Mouse (Mus musculus): Measurements from ENCODE around the gene Gcsam. TPM values are rescaled to one million over a fixed set of nuclear protein-coding genes. Genes with fewer than 3 reads are reported as not detected.
A peak's percentile ranks its signal among the peaks of the same experiment; 100 is the strongest.

Gcsam gene
- polyA plus RNA-seq, 1 experiment from 2014 or later: not detected

DNA sequence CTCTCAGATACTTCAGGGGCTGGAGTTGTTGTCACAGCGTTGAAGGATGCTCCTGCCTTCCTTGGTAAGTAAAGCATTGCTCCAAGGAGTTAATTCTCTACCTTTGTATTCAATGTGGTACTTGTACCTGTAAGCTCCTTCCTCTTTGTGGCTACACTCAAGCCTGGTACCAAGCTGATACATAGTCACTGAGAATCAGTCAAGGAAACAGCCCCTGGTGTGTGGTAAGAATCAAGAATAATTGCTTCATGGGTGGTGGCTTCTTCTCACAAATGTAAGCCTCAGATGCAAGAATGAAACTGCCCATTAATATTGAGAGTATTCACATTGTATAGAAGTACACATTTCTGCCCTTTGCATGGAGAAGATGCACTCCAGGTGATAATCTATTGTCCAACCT lies 5.8 kb downstream of the Gcsam start:
- no peaks in the 10 kb centered on the region for H3K4me1 ChIP-seq (ENCODE audit: control insufficient read depth, insufficient read depth, low read length)
- H3K36me3 ChIP-seq (ENCODE audit: control insufficient read depth, insufficient read depth, low read length): no peaks in the 10 kb centered on the region
- H3K4me2 ChIP-seq (ENCODE audit: low read depth, low read length): no peak overlapping the region
- no peak overlapping the region for H3K9ac ChIP-seq (replicated peaks; ENCODE audit: low read depth, low read length)
- ATAC-seq (ENCODE audit: low read depth): no peak
- H3K27me3 ChIP-seq (ENCODE audit: control insufficient read depth, insufficient read depth, low read length): no peaks in the 10 kb centered on the region
- WGBS: 97% methylated on average over 1 of the region's 1 CpGs
- H3K27ac ChIP-seq (ENCODE audit: low read depth, low read length): no peak overlapping the region
- no peaks in the 10 kb centered on the region for H3K9me3 ChIP-seq (ENCODE audit: control insufficient read depth, low read length)
- H3K4me3 ChIP-seq (ENCODE audit: low read depth, low read length): no peak overlapping the region

DNA sequence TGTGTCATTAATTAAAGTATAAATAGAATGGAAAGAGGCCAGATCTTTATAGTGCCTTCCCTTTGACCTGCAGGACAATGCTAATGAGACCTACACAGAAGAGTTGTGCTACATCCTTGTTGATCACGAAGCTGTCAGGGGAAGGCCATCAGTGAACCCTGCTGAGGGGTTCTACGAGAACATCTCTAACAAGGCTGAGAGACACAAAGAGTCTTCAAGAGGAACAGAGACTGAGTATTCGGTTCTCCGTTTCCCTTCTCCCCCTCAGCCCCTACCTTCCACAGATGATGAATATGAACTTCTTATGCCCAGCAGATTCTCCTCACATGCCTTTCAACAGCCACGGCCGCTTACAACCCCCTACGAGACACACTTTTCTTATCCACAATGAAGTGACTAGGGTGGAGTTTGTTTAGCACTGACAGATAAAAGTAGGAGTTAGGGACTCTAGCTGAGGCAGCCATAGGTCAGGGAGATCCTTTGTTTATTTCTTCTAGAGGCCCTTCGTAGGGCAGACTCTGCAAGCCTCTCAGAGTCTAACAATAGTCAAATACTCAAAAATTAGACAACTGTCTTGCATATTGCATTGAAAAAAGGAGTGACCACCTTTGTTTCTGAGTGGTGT lies 9.7 kb downstream of the Gcsam start:
- Histone ChIP-seq H3K4me1 (ENCODE audit: control insufficient read depth, insufficient read depth, low read length) (no peaks in the 10 kb centered on the region), H3K9me3 (ENCODE audit: control insufficient read depth, low read length) (no peaks in the 10 kb centered on the region), H3K4me2 (ENCODE audit: low read depth, low read length) (no peak overlapping the region), H3K36me3 (ENCODE audit: control insufficient read depth, insufficient read depth, low read length) (no peaks in the 10 kb centered on the region), H3K4me3 (ENCODE audit: low read depth, low read length) (no peak overlapping the region), H3K27me3 (ENCODE audit: control insufficient read depth, insufficient read depth, low read length) (no peaks in the 10 kb centered on the region), H3K27ac (ENCODE audit: low read depth, low read length) (no peak overlapping the region), H3K9ac (replicated peaks; ENCODE audit: low read depth, low read length) (no peak overlapping the region)
- ATAC-seq (ENCODE audit: low read depth): no peak
- WGBS: 81% methylated on average over 8 of the region's 8 CpGs

DNA sequence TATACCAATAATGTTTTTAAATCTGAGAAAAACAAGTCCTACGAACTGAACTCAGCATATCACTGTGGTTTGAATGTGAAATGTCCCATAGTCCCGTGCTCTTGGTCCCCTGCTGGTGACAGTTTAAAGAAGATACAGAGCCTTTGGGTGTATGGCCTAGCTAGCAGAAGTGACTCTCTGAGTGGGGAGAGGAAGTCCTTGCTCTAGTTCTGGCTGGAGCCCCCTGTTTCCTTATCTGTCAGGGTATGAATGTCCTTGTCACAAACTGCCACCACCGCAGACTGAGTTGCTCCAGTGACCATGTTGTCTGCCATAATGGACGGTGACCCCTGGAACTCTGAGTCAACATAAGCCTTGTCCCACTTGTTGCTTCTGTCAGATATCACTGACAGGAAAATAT lies 13.1 kb downstream of the Gcsam start:
- H3K9ac ChIP-seq (replicated peaks; ENCODE audit: low read depth, low read length): no peak overlapping the region
- no peak overlapping the region for H3K4me3 ChIP-seq (ENCODE audit: low read depth, low read length)
- WGBS: 89% methylated on average over 4 of the region's 4 CpGs
- H3K36me3 ChIP-seq (ENCODE audit: control insufficient read depth, insufficient read depth, low read length): no peaks in the 10 kb centered on the region
- H3K27me3 ChIP-seq (ENCODE audit: control insufficient read depth, insufficient read depth, low read length): no peaks in the 10 kb centered on the region
- no peak for ATAC-seq (ENCODE audit: low read depth)
- H3K4me2 ChIP-seq (ENCODE audit: low read depth, low read length): no peak overlapping the region
- no peaks in the 10 kb centered on the region for H3K9me3 ChIP-seq (ENCODE audit: control insufficient read depth, low read length)
- no peak overlapping the region for H3K27ac ChIP-seq (ENCODE audit: low read depth, low read length)
- H3K4me1 ChIP-seq (ENCODE audit: control insufficient read depth, insufficient read depth, low read length): no peaks in the 10 kb centered on the region

DNA sequence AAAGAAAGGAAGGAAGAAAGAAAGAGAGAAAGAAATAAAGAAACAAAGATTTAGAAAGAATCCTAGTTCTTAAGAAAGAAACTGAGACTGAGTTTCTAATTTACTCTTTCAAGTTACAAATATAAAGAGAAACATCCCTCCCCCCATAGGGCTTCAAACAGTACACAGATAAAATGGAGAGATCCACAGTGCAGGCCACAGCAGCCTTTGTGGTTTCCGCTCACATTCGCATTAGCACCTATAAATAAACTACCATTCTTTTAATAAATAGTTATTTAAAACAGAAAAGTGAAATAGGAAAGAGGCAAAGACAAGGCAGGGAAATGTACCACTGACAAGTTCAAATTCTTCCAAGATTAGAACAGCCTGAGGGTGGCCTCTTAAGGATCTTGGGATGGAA lies 14.6 kb downstream of the Gcsam start:
- no peaks in the 10 kb centered on the region for H3K4me1 ChIP-seq (ENCODE audit: control insufficient read depth, insufficient read depth, low read length)
- H3K27me3 ChIP-seq (ENCODE audit: control insufficient read depth, insufficient read depth, low read length): no peaks in the 10 kb centered on the region
- H3K4me2 ChIP-seq (ENCODE audit: low read depth, low read length): no peak overlapping the region
- no peak for ATAC-seq (ENCODE audit: low read depth)
- H3K36me3 ChIP-seq (ENCODE audit: control insufficient read depth, insufficient read depth, low read length): no peaks in the 10 kb centered on the region
- no peaks in the 10 kb centered on the region for H3K9me3 ChIP-seq (ENCODE audit: control insufficient read depth, low read length)
- H3K27ac ChIP-seq (ENCODE audit: low read depth, low read length): no peak overlapping the region
- H3K4me3 ChIP-seq (ENCODE audit: low read depth, low read length): no peak overlapping the region
- WGBS: 79% methylated on average over 2 of the region's 2 CpGs
- no peak overlapping the region for H3K9ac ChIP-seq (replicated peaks; ENCODE audit: low read depth, low read length)

DNA sequence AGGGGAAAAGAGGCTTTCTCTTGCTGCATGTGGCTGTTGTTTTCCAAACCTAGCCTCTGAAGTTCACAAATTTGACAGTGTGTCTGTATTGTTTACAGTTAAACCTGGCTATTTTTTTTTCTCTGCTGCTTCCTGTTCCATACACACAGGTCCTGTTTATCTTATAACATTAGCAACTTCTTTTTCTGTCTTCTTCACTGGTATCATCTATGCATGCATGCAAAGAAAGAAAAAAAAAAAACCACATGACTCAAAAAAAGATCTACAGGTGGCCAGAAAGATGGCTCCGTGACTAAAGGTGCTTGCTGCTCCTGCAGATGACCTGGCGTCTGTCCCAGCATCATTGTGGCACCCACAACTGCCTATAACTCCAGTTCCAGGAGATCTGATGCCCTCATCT lies 15.2 kb downstream of the Gcsam start:
- Histone ChIP-seq H3K4me1 (ENCODE audit: control insufficient read depth, insufficient read depth, low read length) (no peaks in the 10 kb centered on the region), H3K9ac (replicated peaks; ENCODE audit: low read depth, low read length) (no peak overlapping the region), H3K27ac (ENCODE audit: low read depth, low read length) (no peak overlapping the region), H3K36me3 (ENCODE audit: control insufficient read depth, insufficient read depth, low read length) (no peaks in the 10 kb centered on the region), H3K4me3 (ENCODE audit: low read depth, low read length) (no peak overlapping the region), H3K27me3 (ENCODE audit: control insufficient read depth, insufficient read depth, low read length) (no peaks in the 10 kb centered on the region), H3K9me3 (ENCODE audit: control insufficient read depth, low read length) (no peaks in the 10 kb centered on the region), H3K4me2 (ENCODE audit: low read depth, low read length) (no peak overlapping the region)
- 83% methylated on average over 2 of the region's 2 CpGs for WGBS
- ATAC-seq (ENCODE audit: low read depth): no peak

DNA sequence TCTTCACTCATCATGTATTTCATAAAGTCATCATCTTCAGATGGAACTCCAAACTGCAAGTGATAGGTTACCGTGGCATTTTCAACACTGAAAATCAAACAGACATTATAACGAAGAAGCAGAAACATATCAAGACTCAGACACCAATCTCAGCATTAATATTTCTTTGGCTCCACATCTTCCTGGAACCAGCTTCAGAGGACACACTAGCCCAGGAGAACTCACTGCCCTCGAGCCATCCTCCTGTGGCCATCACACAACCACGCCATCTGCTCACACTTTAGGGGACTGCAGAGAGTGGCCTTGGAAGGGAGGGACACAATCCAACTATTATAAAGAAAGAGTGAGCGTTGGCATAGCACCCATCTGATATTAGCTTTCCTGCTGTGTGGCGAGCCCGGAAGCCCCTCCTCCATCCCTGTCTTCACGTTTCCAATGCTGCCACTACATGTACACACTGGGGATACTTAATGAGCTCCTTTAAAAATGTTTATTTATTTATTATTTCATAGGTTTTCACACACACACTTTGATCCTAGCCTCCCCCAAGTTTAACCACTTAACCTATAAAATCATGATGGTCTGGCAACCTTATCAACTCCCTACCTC lies 19.4 kb downstream of the Gcsam start:
- 75% methylated on average over 8 of the region's 8 CpGs for WGBS
- no peaks in the 10 kb centered on the region for H3K4me1 ChIP-seq (ENCODE audit: control insufficient read depth, insufficient read depth, low read length)

DNA sequence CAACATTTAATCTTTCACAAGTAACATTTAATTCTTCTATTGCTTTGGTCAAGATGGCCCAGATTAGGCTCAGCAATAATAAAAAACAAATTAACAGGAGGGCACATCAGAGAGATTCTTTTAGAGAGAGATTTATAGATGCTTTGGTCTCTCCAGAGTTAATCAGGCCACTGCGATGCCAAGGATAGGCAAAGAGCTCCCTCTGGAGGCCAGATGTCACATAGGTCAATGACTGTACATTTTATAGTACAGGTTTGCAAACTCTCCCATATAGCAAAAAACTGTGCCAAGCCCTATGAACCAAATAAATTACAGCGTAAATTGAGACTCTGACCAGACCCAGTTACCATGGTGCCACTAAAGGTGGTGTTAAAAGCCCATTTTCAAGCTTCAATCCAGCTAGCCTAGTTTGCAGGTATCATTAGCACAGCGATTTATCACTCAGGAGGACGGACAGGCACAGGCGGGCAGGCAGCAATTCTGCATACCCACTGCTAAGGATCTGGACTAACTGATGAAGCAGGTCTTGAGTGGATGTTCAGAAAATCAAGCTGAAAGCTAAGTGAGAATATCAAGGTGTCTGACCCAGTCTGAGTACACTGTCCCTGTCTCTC lies 20.3 kb downstream of the Gcsam start:
- H3K36me3 ChIP-seq (ENCODE audit: control insufficient read depth, insufficient read depth, low read length): no peaks in the 10 kb centered on the region
- 56% methylated on average over 5 of the region's 5 CpGs for WGBS
- no peaks in the 10 kb centered on the region for H3K9me3 ChIP-seq (ENCODE audit: control insufficient read depth, low read length)
- no peaks in the 10 kb centered on the region for H3K4me1 ChIP-seq (ENCODE audit: control insufficient read depth, insufficient read depth, low read length)
- no peak overlapping the region for H3K27ac ChIP-seq (ENCODE audit: low read depth, low read length)
- no peaks in the 10 kb centered on the region for H3K27me3 ChIP-seq (ENCODE audit: control insufficient read depth, insufficient read depth, low read length)
- peak; percentile 88 for ATAC-seq (ENCODE audit: low read depth)
- H3K4me3 ChIP-seq (ENCODE audit: low read depth, low read length): no peak overlapping the region
- H3K4me2 ChIP-seq (ENCODE audit: low read depth, low read length): no peak overlapping the region
- no peak overlapping the region for H3K9ac ChIP-seq (replicated peaks; ENCODE audit: low read depth, low read length)

More for the DNA sequence above, 19.4 kb downstream of the Gcsam start:
- no peaks in the 10 kb centered on the region for H3K9me3 ChIP-seq (ENCODE audit: control insufficient read depth, low read length)
- no peak overlapping the region for H3K4me3 ChIP-seq (ENCODE audit: low read depth, low read length)
- ATAC-seq (ENCODE audit: low read depth): no peak
- no peaks in the 10 kb centered on the region for H3K27me3 ChIP-seq (ENCODE audit: control insufficient read depth, insufficient read depth, low read length)
- no peak overlapping the region for H3K4me2 ChIP-seq (ENCODE audit: low read depth, low read length)
- no peak overlapping the region for H3K9ac ChIP-seq (replicated peaks; ENCODE audit: low read depth, low read length)
- no peak overlapping the region for H3K27ac ChIP-seq (ENCODE audit: low read depth, low read length)
- no peaks in the 10 kb centered on the region for H3K36me3 ChIP-seq (ENCODE audit: control insufficient read depth, insufficient read depth, low read length)

DNA sequence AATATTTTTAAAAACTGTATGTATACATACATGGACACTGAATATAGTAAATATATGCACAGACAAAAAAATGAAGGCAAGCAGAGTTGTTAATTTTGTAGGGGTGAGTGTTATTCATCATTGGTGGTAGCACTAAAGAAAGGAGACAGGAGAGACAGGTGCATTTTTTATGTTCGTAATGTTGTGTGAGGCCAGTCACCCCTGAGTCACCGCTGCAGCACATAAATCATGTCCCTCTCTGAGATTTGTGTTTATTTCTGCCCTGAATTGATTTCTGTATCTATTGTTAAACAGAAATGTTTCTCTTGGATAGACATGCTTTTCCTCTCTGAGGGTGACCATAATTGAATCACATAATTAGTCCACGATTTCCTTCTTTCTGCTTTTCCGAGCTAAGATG lies 22.2 kb downstream of the Gcsam start:
- H3K4me2 ChIP-seq (ENCODE audit: low read depth, low read length): no peak overlapping the region
- ATAC-seq (ENCODE audit: low read depth): no peak
- H3K36me3 ChIP-seq (ENCODE audit: control insufficient read depth, insufficient read depth, low read length): no peaks in the 10 kb centered on the region
- WGBS: 69% methylated on average over 4 of the region's 4 CpGs
- H3K27me3 ChIP-seq (ENCODE audit: control insufficient read depth, insufficient read depth, low read length): no peaks in the 10 kb centered on the region
- H3K27ac ChIP-seq (ENCODE audit: low read depth, low read length): no peak overlapping the region
- H3K9ac ChIP-seq (replicated peaks; ENCODE audit: low read depth, low read length): no peak overlapping the region
- no peak overlapping the region for H3K4me3 ChIP-seq (ENCODE audit: low read depth, low read length)
- no peaks in the 10 kb centered on the region for H3K9me3 ChIP-seq (ENCODE audit: control insufficient read depth, low read length)
- no peaks in the 10 kb centered on the region for H3K4me1 ChIP-seq (ENCODE audit: control insufficient read depth, insufficient read depth, low read length)

DNA sequence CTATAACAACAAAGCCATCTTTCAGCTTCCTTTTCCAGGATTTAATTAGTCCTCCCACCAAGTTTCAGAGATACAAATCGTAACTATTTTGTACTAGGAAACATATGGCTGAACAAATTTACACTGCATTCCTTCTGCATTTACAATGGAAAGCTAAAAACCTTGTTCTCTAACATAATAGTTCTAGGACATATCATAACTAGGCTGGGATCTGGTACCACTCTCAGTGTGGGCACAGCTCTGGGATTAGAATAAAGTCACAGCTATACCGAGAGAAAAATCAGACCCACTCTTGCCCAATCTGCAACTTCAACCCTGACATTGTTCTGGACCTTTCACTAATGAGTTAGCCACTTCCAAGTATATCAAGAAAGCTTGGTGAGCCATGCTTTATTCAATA lies 25.6 kb downstream of the Gcsam start:
- Histone ChIP-seq H3K4me2 (ENCODE audit: low read depth, low read length) (no peak overlapping the region), H3K9ac (replicated peaks; ENCODE audit: low read depth, low read length) (no peak overlapping the region), H3K4me1 (ENCODE audit: control insufficient read depth, insufficient read depth, low read length) (no peaks in the 10 kb centered on the region), H3K36me3 (ENCODE audit: control insufficient read depth, insufficient read depth, low read length) (no peaks in the 10 kb centered on the region), H3K9me3 (ENCODE audit: control insufficient read depth, low read length) (no peaks in the 10 kb centered on the region), H3K4me3 (ENCODE audit: low read depth, low read length) (no peak overlapping the region), H3K27me3 (ENCODE audit: control insufficient read depth, insufficient read depth, low read length) (no peaks in the 10 kb centered on the region), H3K27ac (ENCODE audit: low read depth, low read length) (no peak overlapping the region)
- WGBS: 92% methylated on average over 2 of the region's 2 CpGs
- no peak for ATAC-seq (ENCODE audit: low read depth)

Data from neural tube, embryonic 14.5 days (tissue).